Mouse (Mus musculus) G1E (cell line): ENCODE measurements around the gene Rnf44. TPM values are rescaled to one million over a fixed set of nuclear protein-coding genes. Genes with fewer than 3 reads are reported as not detected.

Source experiments
- ATAC-seq: 2 replicates; pipeline ENCODE4 v1.8.0; 2016; ENCODE audit warnings: mild to moderate bottlenecking; ENCODE audit not compliant: insufficient number of reproducible peaks, poor library complexity, low FRiP score, severe bottlenecking; ENCODE audit errors: extremely low read depth
- DNase-seq: peaks from one replicate; pipeline ENCODE4 v3.0.0; 2012; ENCODE audit warnings: low spot score
- H3K27me3 ChIP-seq: 2 replicates; pipeline ENCODE4 v1.6.1; 2012; ENCODE audit warnings: mild to moderate bottlenecking, low read length, inconsistent platforms; ENCODE audit not compliant: insufficient read depth
- H3K36me3 ChIP-seq: replicated peaks from 2 replicates; pipeline ENCODE3; 2012; ENCODE audit warnings: mild to moderate bottlenecking, inconsistent platforms
- H3K4me1 ChIP-seq: 2 replicates; pipeline ENCODE4 v1.6.1; 2012; ENCODE audit warnings: low read depth, low read length, inconsistent platforms, mixed read lengths; ENCODE audit not compliant: insufficient read depth
- H3K4me3 ChIP-seq: 2 replicates; pipeline ENCODE4 v1.5.1; 2012; ENCODE audit warnings: low read depth, mild to moderate bottlenecking, inconsistent platforms, low read length, moderate library complexity, mixed read lengths
- H3K9me3 ChIP-seq: replicated peaks from 2 replicates; pipeline ENCODE4 v1.6.1; 2012; ENCODE audit warnings: inconsistent platforms
- CTCF ChIP-seq: IDR thresholded peaks from 2 replicates; pipeline ENCODE4 v1.5.1; 2012; ENCODE audit warnings: low read depth, low read length, inconsistent platforms, mixed read lengths
- GATA1 ChIP-seq: IDR thresholded peaks from 2 replicates; pipeline ENCODE4 v1.6.1; 2012; ENCODE audit warnings: borderline replicate concordance, low read length, inconsistent platforms, mixed read lengths
- GATA2 ChIP-seq: IDR thresholded peaks from 2 replicates; pipeline ENCODE4 v1.6.1; 2012; ENCODE audit warnings: low read depth, low read length, inconsistent platforms, borderline replicate concordance
- POLR2AphosphoS5 ChIP-seq: IDR thresholded peaks from 2 replicates; pipeline ENCODE4 v1.6.1; 2012; ENCODE audit warnings: low read depth, low read length, inconsistent platforms; ENCODE audit not compliant: insufficient replicate concordance
- TAL1 ChIP-seq: conservative IDR thresholded peaks from 2 replicates; pipeline ENCODE4 v1.6.1; 2012; ENCODE audit warnings: low read depth, low read length, inconsistent platforms, mixed read lengths
- polyA plus RNA-seq: library from polyadenylated mRNA; stranded (reverse); fragments of >175 nt; gene quantifications from 2 replicates; pipeline ENCODE4 v1.2.3, GENCODE M21; 2012
- total RNA-seq, 2 experiments: library from RNA; stranded (forward) in 1 of 2; stranded (reverse) in 1 of 2; fragments of 200-1000 nt in 1 of 2; fragments of >200 nt in 1 of 2; fragmentation: Nextera tagmentation in 1 of 2; gene quantifications; 2 replicates each; pipeline ENCODE4 v1.2.3; 2014 to 2017

The Rnf44 gene
- total and polyA plus RNA-seq, 3 experiments, result 13.5 to 332 (median 86.2) TPM

GRCm38 (mm10) chr13:54687575-54688424 lies 5.9 kb downstream of the Rnf44 start:
- peak; percentile 88 for DNase-seq
- no peak for TF ChIP-seq POLR2AphosphoS5
- no peak for TF ChIP-seq CTCF
- TF ChIP-seq GATA2, result no peak
- no peak for TF ChIP-seq TAL1
- TF ChIP-seq GATA1, result no peak
- Histone ChIP-seq H3K4me3 (peak overlapping the region; percentile 85), H3K9me3 (no peaks in the 10 kb centered on the region), H3K36me3 (peaks cover 65% of the 10 kb centered on the region), H3K4me1 (peaks cover 75% of the 10 kb centered on the region), H3K27me3 (no peaks in the 10 kb centered on the region; the same call in 1 of the 2 replicates)
- peak; percentile 84 for ATAC-seq

- DNase-seq, result peak; percentile 84
These were observed 6.6 kb downstream of the Rnf44 start for GRCm38 (mm10) chr13:54687096-54687495.

GRCm38 (mm10) chr13:54686139-54687053 lies 7.3 kb downstream of the Rnf44 start:
- TF ChIP-seq GATA2, result no peak
- TF ChIP-seq TAL1, result no peak
- no peak for TF ChIP-seq CTCF
- TF ChIP-seq GATA1, result no peak
- no peak for TF ChIP-seq POLR2AphosphoS5
- Histone ChIP-seq H3K4me3 (peak overlapping the region; percentile 85), H3K4me1 (peaks cover 75% of the 10 kb centered on the region), H3K36me3 (peaks cover 71% of the 10 kb centered on the region), H3K27me3 (no peaks in the 10 kb centered on the region; the same call in 1 of the 2 replicates), H3K9me3 (no peaks in the 10 kb centered on the region)
- DNase-seq (no peak), ATAC-seq (no peak)

More at GRCm38 (mm10) chr13:54687096-54687495, 6.6 kb downstream of the Rnf44 start:
- TF ChIP-seq GATA1 (no peak), POLR2AphosphoS5 (no peak), TAL1 (no peak), CTCF (no peak), GATA2 (no peak)
- Histone ChIP-seq H3K36me3 (peaks cover 70% of the 10 kb centered on the region), H3K9me3 (no peaks in the 10 kb centered on the region), H3K4me3 (peak overlapping the region; percentile 85), H3K27me3 (no peaks in the 10 kb centered on the region; the same call in 1 of the 2 replicates), H3K4me1 (peaks cover 75% of the 10 kb centered on the region)
- peak; percentile 52; the same call in 1 of the 2 replicates for ATAC-seq

GRCm38 (mm10) chr13:54685174-54685573 lies 8.5 kb downstream of the Rnf44 start:
- H3K36me3 ChIP-seq, result peaks cover 71% of the 10 kb centered on the region
- no peak for TF ChIP-seq GATA1
- TF ChIP-seq CTCF, result peak; percentile 59
- DNase-seq (no peak), ATAC-seq (no peak)
- no peaks in the 10 kb centered on the region for H3K9me3 ChIP-seq
- no peak overlapping the region for H3K4me3 ChIP-seq
- H3K4me1 ChIP-seq, result peaks cover 70% of the 10 kb centered on the region
- no peaks in the 10 kb centered on the region; the same call in 1 of the 2 replicates for H3K27me3 ChIP-seq

GRCm38 (mm10) chr13:54684140-54684896 lies 9.4 kb downstream of the Rnf44 start:
- no peaks in the 10 kb centered on the region for H3K9me3 ChIP-seq
- no peak for DNase-seq
- peaks cover 75% of the 10 kb centered on the region for H3K36me3 ChIP-seq
- no peak for ATAC-seq
- TF ChIP-seq GATA1 (no peak), TAL1 (no peak), POLR2AphosphoS5 (no peak), GATA2 (no peak)
- no peak overlapping the region for H3K4me3 ChIP-seq
- no peaks in the 10 kb centered on the region; the same call in 1 of the 2 replicates for H3K27me3 ChIP-seq
- peaks cover 68% of the 10 kb centered on the region for H3K4me1 ChIP-seq

GRCm38 (mm10) chr13:54683301-54683700 lies 10.4 kb downstream of the Rnf44 start:
- Histone ChIP-seq H3K4me1 (peaks cover 64% of the 10 kb centered on the region), H3K27me3 (no peaks in the 10 kb centered on the region; the same call in 1 of the 2 replicates), H3K36me3 (peaks cover 82% of the 10 kb centered on the region), H3K9me3 (no peaks in the 10 kb centered on the region), H3K4me3 (no peak overlapping the region)
- no peak for TF ChIP-seq CTCF
- DNase-seq (no peak), ATAC-seq (no peak)
